ENCODE assay signal across 20 mouse cellular contexts in genomic region chr16:12897267-12897666, GRCm38 (mm10).
DNase-seq lines count a peak whose midpoint lies in the region; ATAC-seq and TF ChIP-seq lines count a peak whose summit lies in the region.
"Had no signal": no experiment of that assay in that cellular context is flagged by ENCODE, and none has a peak within 500 bp of the region (broad histone marks: within the 10 kb centered on the region; RNA-seq: fewer than 3 reads in every experiment).

No protein-coding gene starts in this region.

- H3K27ac ChIP-seq in CH12.LX (ENCODE audit: insufficient read depth, low read depth) (no peak overlapping the region), ES-E14 (ENCODE audit: insufficient read depth, low read depth, low read length, poor library complexity, severe bottlenecking) (no peak overlapping the region)

- no peak for TF ChIP-seq RAD21 in CH12.LX (IDR thresholded peaks at IDR 0.05; ENCODE audit: low read depth, low read length)

- TF ChIP-seq EP300 in CH12.LX (IDR thresholded peaks at IDR 0.05; ENCODE audit: low read length), result no peak

- no peak for TF ChIP-seq CTCF in CH12.LX (conservative IDR thresholded peaks at IDR 0.05 in 1 of 2, IDR thresholded peaks at IDR 0.05 in 1 of 2; ENCODE audit: low read depth in 2 of 2, low read length in 2 of 2)

- in situ Hi-C loops in CH12.LX (cut with MboI; ENCODE audit: low pct_ligation_motif_present, low pct_unique_long_range_greater_than_20kb, low sequenced_read_pairs) (no loop called here), ES-E14 (cut with MboI; ENCODE audit: low sequenced_read_pairs in 2 of 2, unreplicated experiment in 2 of 2) (no loop called here)

- DNase-seq in CH12.LX (ENCODE audit: extremely low read depth) (no peak), ES-E14 (ENCODE audit: low read depth, low spot score) (no peak)
- DNase-seq in frontal cortex, postnatal 10 days (ENCODE audit: low spot score in 2 of 2), result no peak
- DNase-seq: adrenal gland, adult 2 months; adrenal gland, adult 8-10 months; adrenal gland, postnatal 10 days; adrenal gland, postnatal 14 days; adrenal gland, postnatal 25 days; adrenal gland, postnatal 36 days; B cell, adult 2 months; cerebellum, adult 11 months; cerebellum, adult 11-12 months; cerebellum, adult 18-20 months; cerebellum, adult 2 months; cerebellum, adult 8-10 months had no signal

- no peaks in the 10 kb centered on the region for H3K79me2 ChIP-seq in CH12.LX (replicated peaks; ENCODE audit: control insufficient read depth, extremely low read depth, insufficient read depth, poor library complexity, severe bottlenecking)

- H3K4me3 ChIP-seq in CH12.LX (replicated peaks in 1 of 3; ENCODE audit: low read depth in 2 of 3, low read length in 2 of 3, poor library complexity in 1 of 3) (no peak overlapping the region), ES-E14 (ENCODE audit: insufficient read depth in 1 of 2, low read depth in 1 of 2, low read length in 2 of 2, poor library complexity in 1 of 2, severe bottlenecking in 1 of 2) (no peak overlapping the region)

- no peaks in the 10 kb centered on the region for H3K36me3 ChIP-seq in CH12.LX (replicated peaks in 1 of 2; ENCODE audit: control insufficient read depth in 1 of 2, insufficient read depth in 1 of 2, low read length in 1 of 2)
- H3K36me3 ChIP-seq in ES-E14 (ENCODE audit: control insufficient read depth, insufficient read depth, low read length, poor library complexity, severe bottlenecking), result no peaks in the 10 kb centered on the region
- H3K36me3 ChIP-seq: G1E had no signal

- H3K4me2 ChIP-seq in CH12.LX (ENCODE audit: insufficient read depth, low read depth, poor library complexity, severe bottlenecking), result no peak overlapping the region

- ATAC-seq in erythroblast, adult 5-6 weeks (replicated peaks; ENCODE audit: low FRiP score, poor library complexity, severe bottlenecking), result no peak
- ATAC-seq: activated CD4-positive, CD25-positive, alpha-beta regulatory T cell, adult 4 months; CD4-positive, CD25-positive, alpha-beta regulatory T cell, adult 4 months; Patski had no signal

- peaks cover 3% of the 10 kb centered on the region for H3K9me3 ChIP-seq in CH12.LX (replicated peaks; ENCODE audit: low read length)
- H3K9me3 ChIP-seq in ES-E14 (ENCODE audit: control insufficient read depth, insufficient read depth, low read depth, low read length), result no peaks in the 10 kb centered on the region
- H3K9me3 ChIP-seq: G1E had no signal

- dilution Hi-C loops in CH12.LX (cut with MboI; ENCODE audit: extremely low pct_ligation_motif_present, extremely low pct_unique_long_range_greater_than_20kb, low sequenced_read_pairs), result no loop called here

- H3K4me1 ChIP-seq in CH12.LX (ENCODE audit: control insufficient read depth in 1 of 2, insufficient read depth in 2 of 2) (no peaks in the 10 kb centered on the region), ES-E14 (ENCODE audit: control insufficient read depth in 2 of 2, insufficient read depth in 2 of 2, low read length in 2 of 2, poor library complexity in 1 of 2) (no peaks in the 10 kb centered on the region)

- no peak for TF ChIP-seq POLR2A in CH12.LX (IDR thresholded peaks at IDR 0.05; ENCODE audit: low read depth, low read length)

- no peak overlapping the region for H3K9ac ChIP-seq in CH12.LX (ENCODE audit: insufficient read depth, low read depth)
- no peak overlapping the region for H3K9ac ChIP-seq in ES-E14 (ENCODE audit: insufficient read depth, low read depth, low read length, poor library complexity, severe bottlenecking)

- peaks cover 53% of the 10 kb centered on the region for H3K27me3 ChIP-seq in CH12.LX (replicated peaks)

TF ChIP-seq in CH12.LX, 34 proteins besides CTCF, POLR2A, EP300 and RAD21:
- TF ChIP-seq MAFK (IDR thresholded peaks at IDR 0.05; ENCODE audit: insufficient replicate concordance, low read length), result peak; percentile 92
- no peak for TF ChIP-seq IRF4 (IDR thresholded peaks at IDR 0.05; ENCODE audit: low read depth, low read length)

TF ChIP-seq in ES-E14, 5 proteins besides CTCF, POLR2A, EP300 and RAD21:
- no peak for TF ChIP-seq ZC3H11A (IDR thresholded peaks at IDR 0.05; ENCODE audit: borderline replicate concordance, low read depth, low read length)
- peak; percentile 89 for TF ChIP-seq MAFK (IDR thresholded peaks at IDR 0.05; ENCODE audit: insufficient read depth, low read depth, low read length)
